Mouse (Mus musculus): ENCODE results near the gene Fignl1. TPM values are rescaled to one million over a fixed set of nuclear protein-coding genes. Genes with fewer than 3 reads are reported as not detected.

Gene Fignl1
- 10 to 100 TPM; 17.9 to 18.2 TPM for total RNA-seq (2021)
- long read RNA-seq, experiment 1, transcript Fignl1-201 (3 exons, 2,961 nt): major isoform, 13 of 20 reads
- long read RNA-seq, experiment 1, partial matches to known transcripts: 1 of 20 reads
- long read RNA-seq, experiment 1, other reads (novel, unspliced or antisense): 2 of 20 reads
- long read RNA-seq, experiment 2, transcript Fignl1-201 (3 exons, 2,961 nt): major isoform, 46 of 64 reads
- long read RNA-seq, experiment 2, transcript Fignl1-207 (3 exons, 2,974 nt): minor isoform, 7 of 64 reads
- long read RNA-seq, experiment 2, partial matches to known transcripts: 1 of 64 reads
- long read RNA-seq, experiment 2, other reads (novel, unspliced or antisense): 6 of 64 reads

DNA sequence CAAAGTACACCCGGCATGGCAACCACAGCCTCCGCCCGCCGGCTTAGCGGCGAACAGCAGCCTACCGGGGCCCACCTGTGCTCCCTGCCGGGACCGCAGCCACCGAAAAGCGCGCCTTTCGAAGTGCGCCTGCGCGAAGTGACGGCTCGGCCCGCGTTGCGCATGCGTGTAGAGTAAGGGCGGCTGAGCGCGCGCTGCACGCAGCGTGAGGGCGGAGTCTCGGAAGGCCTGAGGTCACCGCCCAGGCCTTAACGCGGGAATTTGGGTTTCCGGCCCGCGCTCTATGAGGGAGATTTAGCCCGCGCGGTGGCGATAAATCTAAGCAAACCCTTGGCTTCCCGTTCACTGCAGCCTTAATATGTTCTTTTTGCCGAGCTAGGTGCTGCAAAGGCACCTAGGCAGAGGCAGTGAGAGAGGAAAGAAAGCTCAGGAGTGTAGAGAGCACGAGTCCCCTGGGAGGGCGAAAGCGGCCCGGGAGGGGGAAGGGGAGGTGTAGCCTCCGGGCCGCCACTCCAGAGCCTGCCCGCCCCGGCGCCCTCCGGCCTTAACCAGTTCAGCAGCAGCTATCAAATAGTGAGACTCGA, at the start of gene Fignl1:
Gene Fignl1 (minus strand): TSS at position 143 of the 584 bp plus-strand sequence.
- peak; percentile 96 for DNase-seq (ENCODE audit: low spot score in 2 of 2)

DNA sequence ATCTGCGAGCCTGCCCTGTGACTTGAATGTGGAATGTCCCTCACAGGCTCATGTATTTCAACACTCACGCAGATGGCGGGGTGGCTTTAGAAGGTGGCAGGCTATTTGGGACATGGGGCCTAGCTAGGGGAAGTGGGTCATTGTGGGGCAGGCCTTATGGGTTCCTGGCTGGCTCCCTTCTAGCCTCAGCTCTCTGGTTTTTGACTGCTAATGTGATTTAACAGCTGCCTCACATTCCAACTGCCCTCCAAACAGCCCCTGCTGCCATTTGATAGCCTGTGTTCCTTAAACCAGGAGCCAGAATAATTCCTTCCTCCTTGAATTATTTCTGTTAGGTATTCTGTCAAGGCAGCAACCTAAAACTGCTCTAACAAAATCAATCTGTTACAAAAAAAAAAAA, 48.2 kb upstream of the Fignl1 start:
- no peak for DNase-seq (ENCODE audit: low spot score in 2 of 2)

DNA sequence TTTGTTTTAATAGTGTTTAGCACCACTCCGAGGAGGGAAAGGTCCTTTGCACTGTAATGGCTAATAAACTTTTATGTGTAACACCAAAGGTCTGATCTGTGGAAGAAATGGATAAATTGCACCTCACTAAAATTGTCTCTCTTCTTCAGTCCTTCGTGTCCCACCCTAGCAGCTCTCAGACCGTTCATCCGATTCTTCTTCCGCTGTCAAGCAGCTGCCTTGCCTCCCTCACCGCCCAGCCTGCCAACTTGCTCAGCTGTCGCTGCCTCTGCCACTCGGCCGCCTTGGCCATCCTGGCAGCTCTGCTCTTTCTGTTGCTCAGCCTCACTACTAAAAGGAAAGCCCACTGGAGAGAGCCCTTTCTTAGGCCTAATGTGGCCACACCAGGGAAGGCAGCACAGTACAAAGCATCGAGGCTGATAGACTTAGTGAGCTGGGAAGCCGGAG, 46.9 kb upstream of the Fignl1 start:
- no peak for DNase-seq (ENCODE audit: low spot score in 2 of 2)

DNA sequence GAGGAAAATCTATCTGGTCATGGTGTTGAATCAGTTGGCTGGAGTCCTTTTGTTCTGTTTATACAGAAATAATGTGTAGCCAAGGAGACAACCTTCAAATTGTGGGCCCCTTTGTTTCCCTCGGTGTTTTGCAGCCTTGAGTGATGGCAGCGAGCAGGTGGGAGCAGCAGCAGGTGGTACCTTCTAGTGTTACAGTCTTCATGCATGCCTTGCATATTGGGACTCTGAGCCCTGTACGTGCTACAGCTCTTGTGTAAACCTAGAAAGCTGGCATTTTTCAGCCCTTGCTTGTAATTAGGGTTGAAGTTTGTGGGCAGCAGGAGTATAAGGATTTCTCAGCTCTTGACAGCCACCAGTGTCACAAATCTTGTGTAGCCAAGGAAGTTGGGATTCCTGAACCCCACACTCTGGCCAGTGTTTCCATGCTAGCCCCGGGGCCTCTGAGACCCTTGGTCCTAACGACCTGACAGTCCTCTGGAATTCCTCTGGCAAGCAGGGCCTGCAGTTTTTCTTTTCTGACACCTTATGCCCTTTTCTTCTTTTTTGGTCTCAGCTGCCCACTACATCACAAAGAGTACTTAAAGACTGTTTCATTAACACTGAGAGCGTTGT, 46.4 kb upstream of the Fignl1 start:
- no peak for DNase-seq (ENCODE audit: low spot score in 2 of 2)

DNA sequence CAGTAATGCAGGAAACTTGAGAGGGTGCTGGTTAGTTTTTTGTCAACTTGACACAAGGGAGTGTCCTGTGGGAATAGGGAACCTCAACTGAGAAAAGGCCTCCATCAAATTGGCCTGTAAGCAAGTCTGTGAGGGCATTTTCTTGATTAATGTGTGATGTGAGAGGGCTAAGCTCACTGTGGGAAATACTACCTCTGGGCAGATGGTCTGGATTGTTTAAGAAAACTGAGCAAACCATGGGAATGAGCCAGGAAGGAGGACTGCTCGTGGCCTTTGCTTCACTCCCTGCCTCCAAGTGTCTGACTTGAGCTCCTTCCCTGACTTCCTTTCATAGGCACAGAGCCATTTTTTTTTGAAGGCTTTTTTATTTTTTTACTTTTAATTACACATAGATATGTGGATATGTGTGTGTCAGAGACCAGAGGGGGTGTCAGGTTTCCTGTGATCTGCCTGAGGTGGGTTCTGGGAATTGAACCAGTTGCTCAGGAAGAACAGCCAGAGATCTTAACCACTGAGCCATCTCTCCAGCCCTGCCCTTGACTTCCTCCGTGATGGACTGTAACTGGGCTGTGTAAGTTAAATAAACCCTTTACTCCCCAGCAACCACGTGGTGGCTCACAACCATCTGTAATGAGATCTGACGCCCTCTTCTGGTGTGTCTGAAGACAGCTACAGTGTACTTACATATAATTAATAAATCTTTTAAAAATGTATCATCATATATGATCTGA, 45.1 kb upstream of the Fignl1 start:
- no peak for DNase-seq (ENCODE audit: low spot score in 2 of 2)

DNA sequence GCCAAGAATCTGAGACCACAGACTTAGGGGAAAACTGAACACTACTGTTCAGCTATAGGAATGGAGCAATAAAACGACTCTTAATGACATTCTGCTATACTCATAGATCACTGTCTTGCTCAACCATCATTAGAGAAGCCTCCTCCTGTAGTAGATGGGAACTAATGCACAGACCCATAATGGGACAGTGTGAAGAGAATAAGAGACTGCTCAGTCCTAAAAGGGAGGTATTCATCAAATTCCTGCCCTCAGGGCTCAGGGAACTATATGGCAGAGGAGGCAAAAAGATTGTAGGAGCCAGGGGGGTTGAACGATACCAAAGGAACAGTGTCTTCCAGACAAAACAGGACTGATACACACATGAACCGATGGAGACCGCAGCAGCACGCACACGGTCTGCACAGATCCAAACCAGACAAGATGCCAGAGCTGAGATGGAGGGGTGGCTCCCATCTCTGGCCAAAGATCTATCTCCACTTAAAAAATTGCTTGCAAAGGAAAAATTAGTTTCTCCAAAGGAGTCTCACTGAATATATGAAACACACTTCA, 43.3 kb upstream of the Fignl1 start:
- DNase-seq (ENCODE audit: low spot score in 2 of 2): no peak

DNA sequence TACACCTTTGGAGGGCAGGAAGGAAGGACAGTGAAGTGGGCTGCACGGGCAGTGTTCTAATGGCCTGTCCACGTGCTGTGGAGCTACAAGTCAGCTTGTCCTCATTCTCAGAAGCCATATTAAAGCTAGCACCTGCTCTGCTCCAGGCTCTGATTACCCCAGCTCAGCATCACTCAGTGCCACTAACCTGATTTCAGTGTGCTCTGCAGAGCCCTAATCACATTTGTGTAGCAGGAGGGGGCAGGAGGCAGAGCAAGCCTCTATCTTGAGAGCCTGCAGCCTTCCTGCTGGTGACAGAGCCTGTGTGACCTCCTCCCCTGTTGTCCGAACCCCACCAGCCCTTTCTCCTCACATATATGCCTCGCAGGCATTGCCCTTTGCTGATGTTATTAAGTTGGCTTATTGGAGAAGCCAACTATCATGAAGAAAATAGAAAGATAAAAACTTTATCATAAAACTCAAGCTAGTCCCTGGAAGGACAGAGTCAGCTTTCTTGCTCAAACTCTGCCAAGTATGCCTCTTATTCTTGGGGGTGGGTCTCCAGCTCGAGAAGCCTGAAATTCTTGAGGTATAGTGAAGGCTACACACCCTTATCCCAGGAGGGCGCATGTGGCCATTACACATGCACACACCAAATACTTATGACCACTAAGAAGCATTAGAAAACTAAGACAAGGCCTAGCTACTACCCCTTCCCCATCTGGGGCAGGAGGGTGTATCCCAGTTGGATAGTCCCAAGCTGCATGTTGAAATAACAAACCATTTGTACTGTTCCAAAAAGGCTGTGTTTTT, 41.9 kb upstream of the Fignl1 start:
- no peak for DNase-seq (ENCODE audit: low spot score in 2 of 2)

DNA sequence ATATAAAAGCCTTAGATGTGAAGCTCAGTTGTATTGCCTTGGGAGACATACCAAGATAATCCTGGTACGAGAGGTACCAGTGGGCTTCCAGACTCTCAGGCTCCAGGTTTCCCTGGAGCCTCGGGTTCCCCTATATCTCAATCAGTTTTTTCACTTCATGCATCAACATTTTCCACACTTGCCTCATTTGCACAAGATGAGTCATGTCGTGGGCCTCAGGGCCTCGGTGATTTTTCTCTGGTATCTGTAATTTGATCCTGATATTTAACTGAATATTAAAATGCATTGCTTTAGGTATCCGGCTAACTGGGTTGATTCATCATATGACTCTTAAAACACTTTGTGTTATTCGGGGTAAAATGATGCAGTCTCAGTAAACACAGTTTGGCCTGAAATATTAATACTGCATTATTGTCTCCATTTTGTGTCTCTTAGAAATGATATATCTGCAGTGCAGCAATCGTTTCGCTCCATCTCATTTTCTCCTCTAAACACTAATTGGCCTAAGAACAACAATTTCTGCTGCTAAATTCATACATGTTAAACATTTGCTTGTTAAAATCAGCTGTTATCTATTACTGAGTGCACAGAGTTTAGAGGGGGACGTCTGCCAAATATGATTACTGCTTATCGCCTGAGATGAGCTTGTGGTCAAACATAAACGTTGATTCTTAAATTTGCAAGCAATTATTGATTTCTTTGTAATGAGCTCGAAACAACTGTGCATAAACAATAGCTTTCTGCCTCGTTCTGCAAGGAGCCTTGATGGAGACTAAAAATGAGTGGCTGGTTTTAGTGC, 41.0 kb upstream of the Fignl1 start:
- DNase-seq (ENCODE audit: low spot score in 2 of 2): no peak

DNA sequence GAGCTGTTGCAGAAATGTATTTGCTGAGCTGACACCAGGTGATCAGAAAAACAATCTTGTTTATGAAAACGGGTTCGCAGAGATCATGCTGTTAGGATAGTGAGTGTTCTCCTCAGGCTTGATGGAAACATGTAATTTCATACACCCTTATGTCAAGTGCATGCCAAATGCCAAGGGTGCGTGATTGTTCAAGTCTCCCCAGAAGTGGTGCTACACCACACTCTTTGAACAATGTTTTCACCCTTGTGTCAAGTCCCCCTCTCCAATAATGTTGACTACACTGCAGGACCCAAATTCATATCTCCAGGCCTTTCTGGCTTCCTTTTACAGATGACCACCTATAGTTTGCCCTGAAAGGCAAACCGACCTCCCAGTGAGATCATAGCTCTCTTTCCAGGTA, 39.7 kb upstream of the Fignl1 start:
- no peak for DNase-seq (ENCODE audit: low spot score in 2 of 2)

DNA sequence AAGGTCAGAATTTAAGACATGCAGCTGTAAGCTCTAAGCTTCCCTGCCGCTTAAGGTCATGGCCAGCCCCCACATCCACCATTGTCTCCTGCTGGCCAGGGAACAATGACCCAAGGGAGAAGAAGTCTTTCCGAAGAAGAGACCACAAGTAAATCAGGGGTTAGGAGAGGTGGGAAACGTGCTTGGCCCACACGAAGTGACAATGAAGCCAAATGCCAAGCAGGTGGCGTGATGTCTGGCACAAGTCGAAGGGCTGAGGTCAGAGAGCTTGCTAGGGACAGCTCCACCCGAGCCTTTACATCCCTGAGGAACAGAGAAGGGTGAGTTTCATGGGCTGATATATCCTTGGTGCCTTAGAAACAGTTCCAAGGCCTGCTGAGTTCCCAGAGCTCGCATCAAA, 36.3 kb upstream of the Fignl1 start:
- DNase-seq (ENCODE audit: low spot score in 2 of 2): no peak

DNA sequence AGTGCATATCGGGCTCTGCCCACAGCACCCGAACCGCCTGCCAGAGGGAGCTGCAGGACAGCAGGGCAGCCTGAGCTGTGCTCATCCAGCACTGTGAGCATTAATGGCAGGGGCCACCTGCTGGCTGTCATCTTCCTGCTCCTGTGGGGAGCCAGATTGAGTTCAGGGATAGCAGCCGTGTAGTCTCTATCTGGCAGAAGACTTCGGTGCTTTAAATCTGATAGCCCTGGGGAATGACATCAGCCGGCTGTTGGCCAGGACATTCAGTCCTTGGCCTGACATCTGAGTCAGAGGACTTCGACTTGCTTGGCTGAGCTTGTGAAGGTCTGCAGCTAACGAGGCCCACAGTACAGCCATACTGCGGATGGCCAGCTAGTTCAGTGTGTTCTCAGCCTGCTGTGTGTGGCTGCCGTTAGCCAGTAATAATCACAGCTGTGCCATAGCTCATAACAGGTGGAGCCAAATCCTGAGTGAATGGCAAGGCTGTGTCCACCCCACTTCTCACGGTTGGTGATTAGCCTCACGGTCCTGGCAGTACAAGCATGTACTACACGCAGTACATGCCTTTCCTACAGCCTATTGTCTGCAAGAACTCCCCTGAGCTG, 35.7 kb upstream of the Fignl1 start:
- DNase-seq (ENCODE audit: low spot score in 2 of 2): peak; percentile 46 to 61

DNA sequence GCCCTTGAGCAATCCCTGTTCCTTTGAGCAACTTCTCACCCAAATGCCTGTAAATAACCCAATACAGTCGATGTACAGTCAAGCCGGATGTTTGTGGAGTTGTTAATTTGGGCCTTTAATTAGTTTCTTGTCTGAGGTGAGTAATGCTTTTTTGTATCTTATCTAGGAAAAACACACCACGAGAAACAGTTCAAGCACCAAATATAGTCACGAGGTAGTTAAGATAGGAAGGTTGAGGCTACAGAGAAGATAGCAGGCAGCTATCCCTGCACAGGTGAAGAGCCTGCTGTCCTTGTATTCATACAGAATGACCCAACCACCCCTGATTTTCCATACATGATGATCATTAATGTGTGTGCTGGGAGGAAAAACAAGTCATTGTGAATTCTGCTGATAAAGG, 32.8 kb upstream of the Fignl1 start:
- DNase-seq (ENCODE audit: low spot score in 2 of 2): no peak

DNA sequence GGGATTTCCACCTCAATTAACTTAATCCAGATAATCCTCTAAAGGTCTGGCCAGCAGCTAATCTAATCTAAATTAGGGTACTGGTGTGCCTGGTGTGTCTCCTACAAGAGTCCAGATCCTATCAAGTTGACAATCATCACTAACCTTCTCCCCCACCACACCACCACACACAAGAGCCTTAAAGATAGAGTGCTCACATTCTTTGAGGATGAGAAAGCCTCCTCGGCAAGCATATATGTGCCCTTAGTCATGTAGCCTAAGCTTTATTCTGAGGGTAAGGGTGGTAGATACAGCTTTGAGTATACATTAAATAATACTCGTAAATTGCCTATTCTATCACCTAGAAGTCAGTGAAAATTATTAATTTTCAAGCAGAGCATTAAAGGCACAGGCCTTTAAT, 32.0 kb upstream of the Fignl1 start:
- DNase-seq (ENCODE audit: low spot score in 2 of 2): no peak

DNA sequence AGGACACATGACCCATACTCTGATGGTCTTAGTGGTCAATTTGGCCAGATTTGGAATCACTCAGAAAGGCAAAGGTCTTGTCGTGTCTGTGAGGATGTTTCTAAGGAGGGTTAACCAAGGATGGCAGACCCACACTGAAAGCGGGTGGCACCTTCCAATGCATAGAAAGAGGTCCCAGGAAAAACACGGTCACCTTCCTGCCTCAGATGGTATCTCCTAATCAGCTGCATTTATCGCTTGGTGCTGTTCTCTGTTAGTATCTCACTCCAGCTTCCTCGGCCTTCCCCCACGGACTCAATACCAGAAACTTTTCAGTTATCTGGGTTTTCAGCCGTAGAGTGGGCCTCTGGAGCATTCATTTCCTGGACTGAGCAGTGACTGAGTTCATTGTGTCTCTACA, 31.1 kb upstream of the Fignl1 start:
- no peak for DNase-seq (ENCODE audit: low spot score in 2 of 2)

DNA sequence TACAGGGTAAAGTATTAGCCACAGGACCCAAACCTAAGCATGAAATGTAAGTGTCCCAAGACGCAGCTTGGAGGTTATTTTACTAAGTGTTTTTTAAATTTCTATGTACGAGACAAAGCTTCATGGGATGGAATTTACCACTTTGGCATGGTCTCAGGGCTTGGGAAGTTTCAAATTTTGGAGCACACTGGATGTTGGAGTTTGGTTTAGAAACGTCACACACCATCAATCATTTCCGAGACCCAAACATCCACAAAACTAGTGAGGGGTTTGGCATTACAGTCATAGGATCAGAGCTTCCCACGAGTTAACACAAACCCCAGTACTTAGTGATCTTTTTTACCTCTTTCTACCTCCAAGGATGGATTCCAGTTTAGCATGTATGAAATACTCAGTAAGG, 28.6 kb upstream of the Fignl1 start:
- DNase-seq (ENCODE audit: low spot score in 2 of 2): no peak

DNA sequence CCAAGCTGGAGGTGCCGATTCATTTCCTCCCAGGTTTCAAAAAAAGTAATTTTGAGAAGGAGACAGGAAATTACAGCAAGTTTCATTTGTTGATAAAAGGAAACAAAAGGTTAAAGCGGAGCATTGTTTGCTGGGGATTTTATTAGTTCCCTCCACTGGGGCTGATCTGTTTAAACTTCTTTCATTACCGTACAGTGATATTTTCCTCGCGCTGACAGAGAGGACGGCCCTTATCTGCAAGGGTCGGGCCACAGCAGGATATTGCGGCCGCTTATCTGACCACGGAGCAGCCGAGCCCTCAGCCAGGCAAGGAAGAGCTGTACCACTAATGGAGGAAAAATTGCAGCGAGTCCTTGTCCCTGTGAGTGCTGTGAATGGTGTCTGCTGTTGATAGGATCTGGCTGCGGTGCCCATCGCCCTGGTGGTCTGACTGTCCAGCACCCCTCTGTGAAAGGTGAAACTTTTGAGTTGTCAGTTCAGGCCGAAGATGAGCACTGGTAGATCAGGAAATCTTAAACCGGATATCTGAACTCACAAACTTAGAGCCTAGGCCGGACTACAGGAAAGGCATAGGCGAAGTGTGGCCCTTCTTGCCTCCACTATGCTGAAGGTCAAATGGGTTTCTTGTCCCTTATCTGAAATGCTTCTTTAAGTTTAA, 28.1 kb upstream of the Fignl1 start:
- DNase-seq (ENCODE audit: low spot score in 2 of 2): no peak

DNA sequence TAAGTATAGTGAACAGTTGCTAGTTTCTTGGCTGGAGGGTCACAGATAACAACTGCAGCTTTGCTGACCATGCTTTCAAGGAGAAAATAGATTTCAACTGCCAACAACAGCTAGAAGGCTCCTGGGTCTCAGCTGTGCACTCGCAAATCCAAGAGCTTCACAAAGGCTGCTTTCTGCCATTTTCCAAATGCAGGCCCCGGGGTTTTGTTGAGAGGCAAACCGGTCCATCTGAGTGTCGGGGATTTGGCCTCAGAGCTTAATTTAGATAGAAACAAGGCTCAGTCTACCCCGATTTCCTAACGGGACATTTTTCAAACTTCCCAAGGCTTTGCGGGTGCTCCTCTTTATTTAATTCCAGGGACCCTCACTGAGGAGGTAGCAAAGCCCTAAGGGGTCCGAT, 27.5 kb upstream of the Fignl1 start:
- no peak for DNase-seq (ENCODE audit: low spot score in 2 of 2)

DNA sequence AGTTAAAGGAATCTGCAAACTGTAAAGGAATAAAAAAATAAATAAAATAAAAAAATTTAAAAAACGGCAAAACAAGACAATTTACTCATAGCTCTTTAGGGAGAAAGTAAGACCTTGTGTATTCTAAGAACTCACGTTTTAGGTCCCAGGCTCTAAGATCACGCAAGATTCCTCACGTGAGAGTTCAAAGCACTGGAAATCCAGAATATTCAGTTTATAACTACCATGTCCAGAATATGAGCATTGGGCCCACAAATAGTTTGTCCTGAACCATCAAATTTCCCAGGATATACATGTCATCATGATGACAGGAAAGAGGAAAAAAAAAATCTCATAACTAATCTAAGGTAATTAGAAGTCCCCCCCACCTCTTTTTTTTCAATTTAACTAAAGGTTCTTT, 27.0 kb upstream of the Fignl1 start:
- no peak for DNase-seq (ENCODE audit: low spot score in 2 of 2)

DNA sequence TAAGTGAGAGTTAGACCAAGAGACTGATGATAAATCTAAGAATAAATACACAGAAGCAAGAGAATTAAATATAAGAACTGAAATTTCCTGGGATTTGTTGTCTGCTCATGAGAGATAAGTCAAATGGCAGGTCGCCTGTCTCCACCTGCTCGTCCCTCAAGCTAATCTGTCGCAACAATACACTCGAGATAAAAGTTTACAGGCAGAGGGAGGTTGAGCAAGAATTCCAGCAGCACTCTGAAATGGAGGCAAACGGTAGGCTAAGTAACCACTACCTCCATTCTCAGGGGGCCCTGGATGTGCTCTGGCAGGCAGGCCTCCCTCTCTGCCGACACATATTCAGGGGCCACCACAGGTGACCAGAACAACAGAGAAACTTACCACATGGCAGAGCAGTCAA, 26.6 kb upstream of the Fignl1 start:
- DNase-seq (ENCODE audit: low spot score in 2 of 2): no peak

Measured in adrenal gland, postnatal 4 days (tissue).